Mouse (Mus musculus) CD4-positive, CD25-positive, alpha-beta regulatory T cell, adult 4 months (primary cell): ENCODE measurements around the gene Sytl3. TPM values are rescaled to one million over a fixed set of nuclear protein-coding genes. Genes with fewer than 3 reads are reported as not detected.
"Not testable (repeated sequence)": the region's sequence is repeated elsewhere in the genome, so short reads cannot be mapped to it uniquely, and the experiment has no call there.

Experiments used
- ATAC-seq: one replicate; pipeline ENCODE4 v1.8.0; 2017
- polyA plus RNA-seq, 2 experiments: library from polyadenylated mRNA; unstranded; fragments of 100-300 nt; shearing (Covaris generic); gene quantifications; one replicate each; pipeline ENCODE4 v1.2.1; 2017

Gene Sytl3
- polyA plus RNA-seq: 1 to 10 TPM; 5.0 to 6.1 TPM

GRCm38 (mm10) chr17:6658801-6659200 is at the start of gene Sytl3:
Gene Sytl3 (plus strand): TSS chr17:6659093.
- peak; percentile 15 for ATAC-seq

GRCm38 (mm10) chr17:6613524-6613923 is 45.4 kb upstream of the Sytl3 start:
- not testable (repeated sequence) for ATAC-seq

DNA sequence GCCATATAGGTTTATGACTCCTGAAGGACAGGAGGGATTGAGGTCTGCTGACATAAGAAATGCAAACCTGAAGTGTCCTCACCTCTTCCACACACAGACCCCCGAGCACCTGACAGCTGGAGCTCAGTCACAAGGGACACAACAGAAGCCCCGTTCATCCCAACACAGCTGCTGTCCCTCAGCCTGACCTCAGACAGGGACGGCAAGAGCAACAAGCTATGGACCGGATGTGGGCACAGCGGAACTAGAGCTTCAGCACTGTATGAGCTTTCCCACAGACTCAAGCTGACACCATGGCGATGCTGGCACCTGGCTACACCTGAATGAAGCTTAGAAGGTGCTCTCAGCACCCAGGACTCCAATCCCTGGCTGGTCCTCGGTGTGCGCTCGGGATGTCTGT is 44.6 kb upstream of the Sytl3 start:
- ATAC-seq: not testable (repeated sequence)

DNA sequence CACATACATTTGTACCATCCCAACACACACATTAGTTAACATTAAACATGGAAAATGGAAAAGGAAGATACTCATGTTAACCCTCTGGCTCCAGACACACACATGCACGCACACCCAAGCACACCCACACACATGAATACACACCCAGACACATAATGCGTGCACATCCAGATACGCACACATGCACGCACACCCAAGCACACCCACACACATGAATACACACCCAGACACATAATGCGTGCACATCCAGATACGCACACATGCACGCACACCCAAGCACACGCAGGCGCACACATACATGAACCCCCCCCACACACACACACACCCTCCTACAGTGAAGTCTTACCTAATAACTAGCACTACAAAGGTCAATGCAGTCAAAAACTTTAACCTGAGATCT is 42.2 kb upstream of the Sytl3 start:
- not testable (repeated sequence) for ATAC-seq

- not testable (repeated sequence) for ATAC-seq
Measured at GRCm38 (mm10) chr17:6617689-6618400, 41.0 kb upstream of the Sytl3 start.

- not testable (repeated sequence) for ATAC-seq
Measured at GRCm38 (mm10) chr17:6619271-6619670, 39.6 kb upstream of the Sytl3 start.

DNA sequence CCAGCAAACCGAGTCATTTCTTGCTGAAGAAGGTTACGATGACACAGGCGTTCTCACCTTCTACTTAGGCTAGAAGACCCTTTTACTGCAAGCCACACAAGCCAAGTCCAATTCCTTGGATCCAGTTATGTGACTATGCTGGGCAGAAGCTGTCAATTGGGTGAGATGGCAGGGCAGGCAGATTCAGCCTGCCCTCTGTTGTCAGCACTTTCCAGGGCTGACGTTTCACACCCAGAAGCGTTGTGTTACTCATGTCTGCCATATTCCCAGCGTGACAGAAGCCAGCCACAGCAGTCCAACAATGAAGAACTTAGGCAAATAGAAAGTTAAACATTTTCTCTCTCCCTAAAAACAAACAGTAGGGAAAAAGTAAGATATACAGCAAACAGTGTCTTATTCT is 38.9 kb upstream of the Sytl3 start:
- not testable (repeated sequence) for ATAC-seq

DNA sequence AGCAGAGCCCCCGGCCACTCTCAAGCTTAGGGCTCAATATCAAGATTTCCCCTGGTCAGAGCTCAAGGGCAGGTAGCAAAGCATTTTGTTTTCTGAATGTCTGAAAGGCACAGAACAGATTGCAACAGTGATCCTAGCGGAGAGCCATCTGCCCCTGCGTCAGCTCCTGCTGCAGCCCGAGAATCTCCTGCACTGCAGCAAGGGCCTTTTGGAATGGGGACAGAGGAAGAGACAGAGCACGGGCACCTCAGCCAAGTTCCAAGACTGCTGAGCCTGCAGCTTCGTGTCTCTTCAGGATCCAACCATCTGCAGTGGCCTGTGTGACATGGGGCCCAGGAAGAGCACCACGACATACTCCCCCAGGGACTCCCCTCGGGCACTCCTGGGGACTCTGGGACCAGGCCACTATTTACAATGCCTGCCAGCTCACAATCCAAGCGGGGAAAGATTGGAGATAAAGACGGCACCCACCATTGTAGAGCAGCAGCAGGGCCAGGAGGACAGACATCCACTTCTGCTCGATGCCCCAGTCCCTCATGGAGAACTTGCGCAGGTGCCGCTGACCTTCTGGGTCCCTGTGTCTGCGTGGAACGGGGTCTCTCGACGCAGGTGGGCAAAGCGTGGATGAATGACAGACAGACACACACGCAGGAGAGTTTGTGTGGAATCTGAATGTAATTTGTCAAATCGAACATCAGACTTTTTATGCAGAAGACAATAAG is 38.0 kb upstream of the Sytl3 start:
- not testable (repeated sequence) for ATAC-seq

DNA sequence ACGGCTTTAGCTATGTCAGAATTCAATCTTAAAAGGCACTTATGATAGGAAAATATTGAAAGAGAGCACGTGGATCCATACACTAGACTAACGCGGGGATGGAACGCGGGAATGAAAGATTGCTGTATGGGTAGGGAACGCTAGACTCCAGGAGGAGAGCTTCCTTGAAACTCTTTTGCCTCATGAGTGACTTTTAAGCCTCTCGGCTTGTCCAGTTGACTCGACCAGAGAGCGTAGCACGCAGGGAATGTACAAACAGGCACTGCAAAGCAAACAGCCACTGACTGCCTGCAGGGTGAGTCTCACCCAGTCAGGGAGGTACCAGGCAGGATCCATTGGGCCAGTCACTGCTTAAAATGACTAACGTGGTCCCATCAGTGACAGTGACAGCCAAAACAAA is 36.9 kb upstream of the Sytl3 start:
- ATAC-seq: not testable (repeated sequence)

DNA sequence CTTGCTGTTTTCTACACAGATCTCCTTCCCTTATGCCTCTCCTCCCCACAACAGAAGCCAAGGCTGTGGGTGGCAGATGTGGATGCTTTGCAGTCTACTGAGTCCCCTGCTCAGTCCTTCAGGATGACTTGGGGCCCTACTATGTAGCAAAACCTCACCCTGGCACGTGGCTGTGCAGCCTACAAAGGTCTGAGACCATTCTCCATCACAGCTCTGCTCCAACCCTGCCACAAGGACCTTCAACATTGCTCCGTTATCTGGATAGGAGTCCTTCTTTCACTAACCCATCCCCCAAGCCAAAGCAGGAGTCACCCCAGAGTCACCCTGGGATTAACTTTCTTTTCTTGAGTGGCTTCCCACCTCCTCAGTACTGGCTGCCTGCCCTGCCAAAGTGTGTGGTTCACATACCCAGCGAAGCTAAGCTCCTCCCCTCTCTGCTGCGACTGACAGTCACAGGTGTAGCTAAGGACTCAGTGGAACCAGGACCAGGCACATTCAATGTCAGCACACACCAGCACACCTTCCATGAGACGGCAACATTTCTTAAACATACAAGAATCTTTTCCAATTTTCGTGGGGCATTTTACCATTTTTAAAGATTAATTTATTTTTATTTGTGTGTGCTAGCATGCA is 33.9 kb upstream of the Sytl3 start:
- not testable (repeated sequence) for ATAC-seq

GRCm38 (mm10) chr17:6630398-6630797 is 28.5 kb upstream of the Sytl3 start:
- ATAC-seq: not testable (repeated sequence)

- ATAC-seq: not testable (repeated sequence)
Measured at GRCm38 (mm10) chr17:6632850-6633249, 26.0 kb upstream of the Sytl3 start.

GRCm38 (mm10) chr17:6635781-6636180 is 23.1 kb upstream of the Sytl3 start:
- ATAC-seq: not testable (repeated sequence)

GRCm38 (mm10) chr17:6636861-6637260 is 22.0 kb upstream of the Sytl3 start:
- ATAC-seq: no peak

DNA sequence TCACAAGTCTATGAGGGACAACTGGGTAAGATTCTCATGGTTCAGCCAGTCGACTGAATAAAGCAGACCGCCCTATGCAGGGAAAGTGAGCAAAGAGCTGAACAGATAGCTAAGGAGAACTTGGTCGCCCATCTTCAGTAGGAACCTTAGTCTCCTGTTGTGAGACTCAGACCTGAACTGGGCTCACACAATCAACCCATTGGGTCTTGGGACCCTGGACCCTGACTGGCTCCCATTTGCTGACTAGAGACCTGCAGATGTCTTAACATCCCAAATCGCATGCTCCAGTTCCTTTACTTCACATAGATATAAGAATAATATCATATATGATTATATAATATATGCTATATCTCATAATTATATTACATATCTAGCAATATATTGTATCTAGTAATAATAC is 21.5 kb upstream of the Sytl3 start:
- ATAC-seq: not testable (repeated sequence)

DNA sequence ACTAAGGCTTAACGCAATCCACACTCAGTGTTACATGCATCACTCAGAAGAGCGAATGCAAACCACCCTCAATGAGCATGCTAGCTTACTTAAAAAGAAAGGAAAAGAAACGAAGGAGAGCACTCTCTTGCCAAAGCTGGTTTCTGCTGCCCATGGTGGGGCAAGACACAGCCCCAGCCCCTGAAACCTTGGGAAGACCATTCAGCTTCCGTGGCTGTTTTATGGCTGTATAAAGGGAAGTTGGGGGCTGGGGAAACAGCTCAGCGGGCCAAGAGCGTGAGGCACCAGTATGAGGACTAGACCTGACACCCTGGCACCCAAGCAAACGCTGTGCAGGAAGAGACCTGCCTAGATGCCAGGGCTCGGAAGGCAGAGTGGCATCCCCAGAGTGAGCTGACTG is 20.4 kb upstream of the Sytl3 start:
- ATAC-seq: not testable (repeated sequence)

DNA sequence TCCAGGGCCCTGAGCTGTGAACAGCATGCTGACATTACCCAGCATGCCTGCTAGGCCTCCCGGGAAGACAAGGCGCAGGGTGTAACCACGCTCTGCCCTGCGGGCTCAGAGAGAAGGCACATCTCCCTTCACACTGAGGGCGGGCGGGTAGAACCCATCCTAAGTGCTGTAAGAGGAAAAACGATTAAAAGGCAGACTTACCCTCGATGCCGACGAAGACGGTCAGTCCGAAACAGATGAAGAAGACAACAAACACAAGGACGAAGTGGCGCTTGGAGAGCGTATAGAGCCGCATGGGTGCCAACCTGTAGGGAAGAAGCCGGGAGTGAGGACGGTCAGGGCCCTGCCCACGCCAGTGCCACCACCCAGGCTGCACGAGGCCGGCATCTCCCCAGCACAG is 19.4 kb upstream of the Sytl3 start:
- not testable (repeated sequence) for ATAC-seq

- not testable (repeated sequence) for ATAC-seq
Measured at GRCm38 (mm10) chr17:6640044-6640637, 18.8 kb upstream of the Sytl3 start.

DNA sequence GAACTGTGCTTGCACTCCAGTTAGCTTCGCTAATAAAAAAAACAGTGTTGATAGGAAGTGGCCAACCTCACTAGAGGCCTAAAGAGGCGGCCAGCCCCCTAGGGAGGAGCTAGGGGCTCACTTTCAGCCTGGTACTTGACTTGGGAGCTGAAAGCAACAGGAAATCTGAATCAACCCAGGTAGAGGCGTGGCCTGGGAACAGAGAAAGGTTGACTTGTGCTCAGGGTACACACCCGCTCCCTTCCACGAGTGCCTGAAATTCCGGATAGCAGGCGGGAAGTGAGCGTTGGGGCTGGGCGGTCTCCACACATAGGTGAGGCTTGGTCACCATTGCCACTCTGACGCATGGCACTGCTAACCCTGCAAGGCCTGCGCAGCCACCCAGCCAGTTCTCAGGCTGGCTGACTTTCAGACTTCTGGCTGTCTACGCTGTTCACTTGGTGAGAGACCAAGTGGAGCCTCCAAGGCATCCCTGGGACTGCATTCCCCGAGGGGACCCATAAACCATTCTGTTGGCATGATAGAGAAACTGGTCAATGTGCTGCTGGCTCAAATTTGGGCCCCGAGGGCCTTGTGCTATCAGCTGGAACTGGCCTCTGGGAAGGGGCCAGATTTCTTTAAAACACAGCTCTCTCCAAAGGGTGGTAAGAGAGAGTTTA is 18.0 kb upstream of the Sytl3 start:
- ATAC-seq: peak; percentile 74

DNA sequence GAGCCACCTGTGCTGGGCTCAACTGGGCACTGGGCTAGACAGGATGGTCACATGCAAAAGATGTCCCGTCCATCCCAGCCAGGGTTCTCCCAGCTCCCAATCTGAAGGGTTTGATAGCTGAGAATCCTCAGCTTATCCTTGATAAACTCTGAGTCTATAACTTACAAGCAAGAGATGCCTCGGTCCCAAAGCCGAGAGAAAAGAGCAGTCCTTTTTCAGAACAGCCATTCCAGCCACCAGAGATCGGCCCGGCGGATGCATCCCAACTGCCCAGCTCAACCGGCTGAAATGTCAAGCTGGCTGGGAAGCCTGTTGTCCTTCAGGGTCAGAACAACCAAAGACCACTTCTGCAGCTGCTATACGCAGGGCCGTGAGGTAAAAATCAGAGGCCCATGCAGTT is 14.7 kb upstream of the Sytl3 start:
- not testable (repeated sequence) for ATAC-seq

DNA sequence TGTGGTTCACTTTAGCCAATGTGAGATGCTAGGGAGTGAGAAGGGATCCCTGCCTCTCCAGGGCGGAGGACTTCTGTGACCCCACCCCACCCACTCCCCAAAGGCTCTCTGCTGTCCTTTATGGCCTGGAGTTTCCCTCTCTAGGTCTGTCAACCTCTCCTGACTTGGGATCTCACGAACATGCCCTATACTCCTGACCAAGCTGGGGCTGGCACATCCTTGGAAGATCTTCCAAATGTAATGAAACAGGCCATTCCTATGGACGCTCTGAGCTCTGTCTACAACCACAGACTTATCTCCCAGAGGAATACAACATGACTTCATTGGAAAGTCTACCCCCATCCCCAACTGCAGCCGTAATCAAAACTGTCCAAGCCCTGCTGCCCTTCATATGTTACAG is 14.2 kb upstream of the Sytl3 start:
- ATAC-seq: not testable (repeated sequence)

DNA sequence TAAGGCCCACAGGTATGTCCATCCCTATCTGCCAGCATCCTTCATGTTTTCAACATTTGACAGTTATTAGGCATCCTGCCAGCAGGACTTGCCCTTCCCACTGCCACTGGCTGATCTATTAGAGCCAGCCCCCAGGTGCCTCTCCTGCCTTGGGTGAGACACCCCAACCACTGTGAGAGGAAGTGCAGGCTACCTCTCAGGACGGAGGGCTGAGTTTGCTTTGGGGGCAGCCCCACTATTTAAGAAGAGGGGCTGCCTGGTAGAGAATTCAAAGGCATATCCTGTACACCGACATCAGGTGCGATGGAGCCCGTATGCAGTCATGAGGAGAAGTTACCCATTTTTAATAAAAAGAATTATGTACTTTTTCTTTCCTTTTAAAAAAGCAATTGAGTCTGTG is 13.2 kb upstream of the Sytl3 start:
- ATAC-seq: not testable (repeated sequence)
